Mouse (Mus musculus): ENCODE data around the gene Clpp. TPM values are rescaled to one million over a fixed set of nuclear protein-coding genes. Genes with fewer than 3 reads are reported as not detected.

The Clpp gene
- polyA plus RNA-seq, 1 experiment from 2014 or later: 62.7 TPM

GRCm38 (mm10) chr17:57012245-57012795 lies 22.2 kb downstream of the Clpp start:
- no peaks in the 10 kb centered on the region for H3K9me3 ChIP-seq (replicated peaks; ENCODE audit: control insufficient read depth, low read length)
- peak overlapping the region; percentile 68 for H3K4me3 ChIP-seq (ENCODE audit: low read depth, low read length)
- peaks cover 10% of the 10 kb centered on the region for H3K36me3 ChIP-seq (ENCODE audit: control insufficient read depth, insufficient read depth)
- no peak for ATAC-seq (ENCODE audit: low read depth)
- peak overlapping the region; percentile 82 for H3K4me2 ChIP-seq (ENCODE audit: low read depth, low read length)
- peaks cover 21% of the 10 kb centered on the region for H3K4me1 ChIP-seq (ENCODE audit: control insufficient read depth, low read depth, low read length)
- H3K27ac ChIP-seq (ENCODE audit: low read length): peak overlapping the region; percentile 74
- 67% methylated on average over 13 of the region's 13 CpGs for WGBS (ENCODE audit: insufficient replicate concordance)
- H3K27me3 ChIP-seq (ENCODE audit: control insufficient read depth, insufficient read depth, low read depth, low read length): no peaks in the 10 kb centered on the region
- H3K9ac ChIP-seq (ENCODE audit: low read depth, low read length): no peak overlapping the region

- Histone ChIP-seq H3K4me2 (ENCODE audit: low read depth, low read length) (0 out of 2 replicates have a peak overlapping the region, but pooled peaks have one; percentile 7), H3K36me3 (ENCODE audit: control insufficient read depth, insufficient read depth) (peaks cover 32% of the 10 kb centered on the region), H3K9me3 (replicated peaks; ENCODE audit: control insufficient read depth, low read length) (no peaks in the 10 kb centered on the region), H3K4me1 (ENCODE audit: control insufficient read depth, low read depth, low read length) (peaks cover 34% of the 10 kb centered on the region), H3K4me3 (ENCODE audit: low read depth, low read length) (no peak overlapping the region), H3K27ac (ENCODE audit: low read length) (peak overlapping the region; percentile 51), H3K9ac (ENCODE audit: low read depth, low read length) (0 out of 2 replicates have a peak overlapping the region, but pooled peaks have one; percentile 4), H3K27me3 (ENCODE audit: control insufficient read depth, insufficient read depth, low read depth, low read length) (no peaks in the 10 kb centered on the region)
- 28% methylated on average over 2 of the region's 2 CpGs for WGBS (ENCODE audit: insufficient replicate concordance)
- ATAC-seq (ENCODE audit: low read depth): peak; percentile 82
These were observed 29.6 kb downstream of the Clpp start for GRCm38 (mm10) chr17:57019693-57020092.

GRCm38 (mm10) chr17:57020960-57021359 lies 30.9 kb downstream of the Clpp start:
- 29% methylated on average over 5 of the region's 5 CpGs for WGBS (ENCODE audit: insufficient replicate concordance)
- no peak overlapping the region for H3K4me3 ChIP-seq (ENCODE audit: low read depth, low read length)
- no peak overlapping the region for H3K4me2 ChIP-seq (ENCODE audit: low read depth, low read length)
- peaks cover 45% of the 10 kb centered on the region for H3K36me3 ChIP-seq (ENCODE audit: control insufficient read depth, insufficient read depth)
- H3K4me1 ChIP-seq (ENCODE audit: control insufficient read depth, low read depth, low read length): peaks cover 34% of the 10 kb centered on the region
- no peaks in the 10 kb centered on the region for H3K9me3 ChIP-seq (replicated peaks; ENCODE audit: control insufficient read depth, low read length)
- peak; percentile 52 for ATAC-seq (ENCODE audit: low read depth)
- H3K27me3 ChIP-seq (ENCODE audit: control insufficient read depth, insufficient read depth, low read depth, low read length): no peaks in the 10 kb centered on the region
- H3K27ac ChIP-seq (ENCODE audit: low read length): peak overlapping the region; percentile 51
- H3K9ac ChIP-seq (ENCODE audit: low read depth, low read length): no peak overlapping the region

DNA sequence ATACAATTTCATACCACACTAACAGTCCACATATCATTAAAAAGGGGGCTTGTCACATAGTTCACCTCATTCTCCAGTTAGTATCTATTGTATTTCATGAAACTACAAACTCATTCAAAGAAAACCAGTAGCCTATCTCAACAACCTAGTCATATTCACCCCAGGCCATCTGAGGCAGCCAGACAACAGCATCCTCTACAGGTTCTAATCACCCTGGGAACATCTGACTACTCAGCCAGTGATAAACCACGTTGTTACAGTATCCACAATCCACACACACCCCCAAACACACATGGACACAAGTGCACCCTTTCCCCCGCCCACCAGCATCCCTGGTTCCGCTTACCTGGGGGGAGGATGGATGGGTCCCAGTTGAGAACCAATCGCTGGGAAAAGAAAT lies 37.4 kb downstream of the Clpp start:
- Histone ChIP-seq H3K27me3 (ENCODE audit: control insufficient read depth, insufficient read depth, low read depth, low read length) (no peaks in the 10 kb centered on the region), H3K36me3 (ENCODE audit: control insufficient read depth, insufficient read depth) (peaks cover 61% of the 10 kb centered on the region), H3K27ac (ENCODE audit: low read length) (no peak overlapping the region), H3K9me3 (replicated peaks; ENCODE audit: control insufficient read depth, low read length) (no peaks in the 10 kb centered on the region), H3K4me3 (ENCODE audit: low read depth, low read length) (no peak overlapping the region), H3K4me1 (ENCODE audit: control insufficient read depth, low read depth, low read length) (peaks cover 42% of the 10 kb centered on the region), H3K4me2 (ENCODE audit: low read depth, low read length) (no peak overlapping the region), H3K9ac (ENCODE audit: low read depth, low read length) (no peak overlapping the region)
- ATAC-seq (ENCODE audit: low read depth): no peak
- 67% methylated on average over 4 of the region's 4 CpGs for WGBS (ENCODE audit: insufficient replicate concordance)

- 12% methylated on average over 8 of the region's 8 CpGs for WGBS (ENCODE audit: insufficient replicate concordance)
- ATAC-seq (ENCODE audit: low read depth): no peak
- Histone ChIP-seq H3K27me3 (ENCODE audit: control insufficient read depth, insufficient read depth, low read depth, low read length) (no peaks in the 10 kb centered on the region), H3K36me3 (ENCODE audit: control insufficient read depth, insufficient read depth) (peaks cover 39% of the 10 kb centered on the region), H3K4me1 (ENCODE audit: control insufficient read depth, low read depth, low read length) (peaks cover 47% of the 10 kb centered on the region), H3K9ac (ENCODE audit: low read depth, low read length) (peak overlapping the region; percentile 99), H3K27ac (ENCODE audit: low read length) (peak overlapping the region; percentile 94), H3K4me3 (ENCODE audit: low read depth, low read length) (peak overlapping the region; percentile 96), H3K4me2 (ENCODE audit: low read depth, low read length) (peak overlapping the region; percentile 89), H3K9me3 (replicated peaks; ENCODE audit: control insufficient read depth, low read length) (no peaks in the 10 kb centered on the region)
These were observed 39.6 kb downstream of the Clpp start for GRCm38 (mm10) chr17:57029691-57030090.

GRCm38 (mm10) chr17:57030931-57031660 lies 41.0 kb downstream of the Clpp start, which contains the start of gene Khsrp:
Gene Khsrp (minus strand): TSS chr17:57031522.
- WGBS (ENCODE audit: insufficient replicate concordance): under 1% methylated on average over 86 of the region's 99 CpGs

DNA sequence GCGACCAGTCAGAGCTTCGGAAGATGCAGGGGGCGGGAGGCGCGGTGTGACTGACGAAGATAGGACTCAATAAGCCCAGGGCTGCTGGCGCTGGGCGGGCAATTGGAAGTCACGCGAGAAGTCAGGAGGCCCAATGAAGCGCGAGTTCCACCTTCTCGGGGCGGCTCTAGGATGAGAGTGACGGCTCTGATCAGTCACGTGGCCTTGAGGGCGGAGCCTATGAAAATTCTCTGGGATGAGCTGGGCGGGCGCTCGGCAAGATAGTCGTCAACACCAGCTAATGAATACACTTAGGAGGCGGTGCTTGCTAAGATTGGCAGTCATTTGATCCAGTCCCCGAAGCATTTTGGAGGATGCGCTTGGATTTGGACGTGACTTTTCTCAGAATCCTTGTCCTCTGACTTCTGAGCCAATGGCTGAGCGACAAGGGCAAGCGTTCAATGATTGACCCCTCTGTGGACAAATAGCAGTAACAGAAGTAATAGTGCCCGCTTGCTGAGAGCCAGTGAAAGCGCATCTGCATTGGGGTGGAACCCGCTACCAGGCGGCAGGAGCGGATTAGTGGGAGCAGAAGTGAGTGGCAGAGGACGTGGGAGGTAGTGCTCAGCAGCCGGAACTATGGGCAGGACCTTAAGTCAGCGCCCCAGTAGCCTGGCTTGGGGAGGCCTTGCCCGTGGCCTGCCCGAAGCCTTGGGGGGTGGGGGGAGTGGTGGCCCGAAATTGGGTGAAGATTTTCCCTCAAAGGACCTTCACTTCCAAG lies 41.7 kb downstream of the Clpp start:
- Histone ChIP-seq H3K27me3 (ENCODE audit: control insufficient read depth, insufficient read depth, low read depth, low read length) (no peaks in the 10 kb centered on the region), H3K9me3 (replicated peaks; ENCODE audit: control insufficient read depth, low read length) (no peaks in the 10 kb centered on the region), H3K4me2 (ENCODE audit: low read depth, low read length) (peak overlapping the region; percentile 96), H3K36me3 (ENCODE audit: control insufficient read depth, insufficient read depth) (peaks cover 18% of the 10 kb centered on the region), H3K27ac (ENCODE audit: low read length) (peak overlapping the region; percentile 93), H3K9ac (ENCODE audit: low read depth, low read length) (peak overlapping the region; percentile 76), H3K4me3 (ENCODE audit: low read depth, low read length) (peak overlapping the region; percentile 96), H3K4me1 (ENCODE audit: control insufficient read depth, low read depth, low read length) (peaks cover 44% of the 10 kb centered on the region)
- ATAC-seq (ENCODE audit: low read depth): peak; percentile 86
- WGBS (ENCODE audit: insufficient replicate concordance): under 1% methylated on average over 38 of the region's 38 CpGs

More at GRCm38 (mm10) chr17:57030931-57031660, 41.0 kb downstream of the Clpp start, which contains the start of gene Khsrp:
- Histone ChIP-seq H3K27ac (ENCODE audit: low read length) (peak within 1 kb of the TSS; percentile 94), H3K9me3 (replicated peaks; ENCODE audit: control insufficient read depth, low read length) (no peaks in the 10 kb centered on the region), H3K9ac (ENCODE audit: low read depth, low read length) (peak within 1 kb of the TSS; percentile 99), H3K36me3 (ENCODE audit: control insufficient read depth, insufficient read depth) (peaks cover 25% of the 10 kb centered on the region), H3K4me3 (ENCODE audit: low read depth, low read length) (peak within 1 kb of the TSS; percentile 96), H3K4me1 (ENCODE audit: control insufficient read depth, low read depth, low read length) (peaks cover 47% of the 10 kb centered on the region), H3K4me2 (ENCODE audit: low read depth, low read length) (peak within 1 kb of the TSS; percentile 96), H3K27me3 (ENCODE audit: control insufficient read depth, insufficient read depth, low read depth, low read length) (no peaks in the 10 kb centered on the region)
- no peak for ATAC-seq (ENCODE audit: low read depth)

- H3K4me3 ChIP-seq (ENCODE audit: low read depth, low read length): no peak overlapping the region
- peaks cover 34% of the 10 kb centered on the region for H3K4me1 ChIP-seq (ENCODE audit: control insufficient read depth, low read depth, low read length)
- H3K27me3 ChIP-seq (ENCODE audit: control insufficient read depth, insufficient read depth, low read depth, low read length): no peaks in the 10 kb centered on the region
- H3K27ac ChIP-seq (ENCODE audit: low read length): no peak overlapping the region
- H3K9ac ChIP-seq (ENCODE audit: low read depth, low read length): no peak overlapping the region; the same call in 1 of the 2 replicates
- WGBS (ENCODE audit: insufficient replicate concordance): 75% methylated on average over 4 of the region's 4 CpGs
- no peaks in the 10 kb centered on the region for H3K9me3 ChIP-seq (replicated peaks; ENCODE audit: control insufficient read depth, low read length)
- H3K4me2 ChIP-seq (ENCODE audit: low read depth, low read length): peak overlapping the region; percentile 96
- peaks cover 9% of the 10 kb centered on the region for H3K36me3 ChIP-seq (ENCODE audit: control insufficient read depth, insufficient read depth)
- no peak for ATAC-seq (ENCODE audit: low read depth)
These were observed 42.7 kb downstream of the Clpp start for GRCm38 (mm10) chr17:57032854-57033253.

Measured in liver, embryonic 16.5 days (tissue).